Mouse (Mus musculus) CH12.LX (cell line): ENCODE measurements at regions not wholly inside any gene's neighbourhood (a gene's known extent, or its start where the extent isn't known, plus 50 kb on each side); places are given as distances from the start of the nearest gene placed in this dataset.

Source experiments
- CTCF ChIP-seq, 2 experiments: IDR thresholded peaks in 1 of 2; conservative IDR thresholded peaks in 1 of 2; 2 replicates each; pipeline ENCODE4 v1.5.1; 2011 to 2012; ENCODE audit warnings: low read depth in 2 of 2, low read length in 2 of 2, improper control_type of control experiment in 1 of 2, inconsistent platforms in 1 of 2, mild to moderate bottlenecking in 1 of 2, moderate library complexity in 1 of 2
- E2F4 ChIP-seq: IDR thresholded peaks from 2 replicates; pipeline ENCODE4 v1.6.1; 2011; ENCODE audit warnings: low read depth, low read length, improper control_type of control experiment; ENCODE audit not compliant: insufficient replicate concordance
- EP300 ChIP-seq: IDR thresholded peaks from 2 replicates; pipeline ENCODE4 v1.6.1; 2011; ENCODE audit warnings: low read length, improper control_type of control experiment
- ETS1 ChIP-seq: conservative IDR thresholded peaks from 2 replicates; pipeline ENCODE4 v1.6.1; 2012; ENCODE audit warnings: low read depth, mild to moderate bottlenecking, inconsistent platforms, low read length, improper control_type of control experiment, moderate library complexity
- JUN ChIP-seq: IDR thresholded peaks from 2 replicates; pipeline ENCODE4 v1.6.1; 2011; ENCODE audit warnings: low read depth, mild to moderate bottlenecking, low read length, improper control_type of control experiment, moderate library complexity; ENCODE audit not compliant: insufficient read depth
- JUND ChIP-seq: conservative IDR thresholded peaks from 2 replicates; pipeline ENCODE4 v1.6.1; 2011; ENCODE audit warnings: low read depth, low read length, improper control_type of control experiment
- MAX ChIP-seq: IDR thresholded peaks from 2 replicates; pipeline ENCODE4 v1.6.1; 2011; ENCODE audit warnings: low read length, improper control_type of control experiment
- POLR2A ChIP-seq: IDR thresholded peaks from 2 replicates; pipeline ENCODE4 v1.6.1; 2011; ENCODE audit warnings: low read depth, mild to moderate bottlenecking, improper control_type of control experiment, low read length
- SMC3 ChIP-seq: IDR thresholded peaks from 2 replicates; pipeline ENCODE4 v1.6.1; 2011; ENCODE audit warnings: low read depth, low read length, improper control_type of control experiment
- TBP ChIP-seq: conservative IDR thresholded peaks from 2 replicates; pipeline ENCODE4 v1.6.1; 2011; ENCODE audit warnings: low read depth, low read length, improper control_type of control experiment
- USF1 ChIP-seq: IDR thresholded peaks from 2 replicates; pipeline ENCODE4 v1.6.1; 2014; ENCODE audit warnings: low read depth, mild to moderate bottlenecking, inconsistent platforms, low read length, improper control_type of control experiment
- ZNF384 ChIP-seq: IDR thresholded peaks from 2 replicates; pipeline ENCODE4 v1.6.1; 2012; ENCODE audit warnings: low read depth, low read length, improper control_type of control experiment, inconsistent platforms

GRCm38 (mm10) chr2:84066785-84067526 is 76.6 kb downstream of the Gm13691 start:
- TF ChIP-seq SMC3 (no peak), ETS1 (no peak), JUN (no peak), MAX (no peak), CTCF (conservative IDR thresholded peaks at IDR 0.05 in 1 of 2, IDR thresholded peaks at IDR 0.05 in 1 of 2; ENCODE audit: low read depth in 2 of 2, low read length in 2 of 2) (no peak), POLR2A (no peak), TBP (no peak), USF1 (no peak), ZNF384 (peak; percentile 50; the same call in 1 of the 2 replicates), JUND (no peak), E2F4 (no peak), EP300 (no peak)
